Mouse (Mus musculus) heart, postnatal 10 days (tissue): ENCODE data around the gene Rexo1. TPM values are rescaled to one million over a fixed set of nuclear protein-coding genes. Genes with fewer than 3 reads are reported as not detected.

Experiments used
- DNase-seq, 2 experiments: peaks; one replicate each; pipeline ENCODE4 v3.0.0; 2021
- intact Hi-C: fragments of 180-260 bp; cut with DNase I; formaldehyde crosslinking; loops from one replicate; pipeline ENCODE4 v1.15.1; 2025
- total RNA-seq, 2 experiments: library from RNA; stranded (reverse); gene quantifications; 2 replicates each; pipeline ENCODE4 v1.2.3; 2021

Gene Rexo1
- total RNA-seq, 2 experiments from 2014 or later, result 20.3 to 21.5 TPM

DNA sequence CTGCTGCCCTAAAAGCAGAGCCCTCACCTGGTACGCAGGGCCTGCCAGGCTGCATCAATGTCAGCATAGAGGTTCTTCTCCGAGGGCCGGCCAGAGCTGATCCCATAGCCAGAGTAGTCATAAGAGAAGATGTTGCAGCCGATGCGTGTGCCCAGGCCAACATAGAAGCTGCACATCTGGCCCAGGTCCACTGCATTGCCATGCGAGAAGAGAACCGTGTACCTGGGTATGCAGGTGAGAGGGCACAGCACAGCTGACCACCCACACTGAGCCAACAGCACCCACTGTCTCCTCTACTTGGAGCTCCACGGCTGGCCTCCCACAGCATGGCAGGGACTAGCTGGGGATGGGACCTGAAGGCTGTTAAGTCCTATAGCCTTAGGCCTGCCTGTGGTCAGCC is 24.2 kb upstream of the Rexo1 start:
- DNase-seq, result no peak
- intact Hi-C loops, result no loop called here

DNA sequence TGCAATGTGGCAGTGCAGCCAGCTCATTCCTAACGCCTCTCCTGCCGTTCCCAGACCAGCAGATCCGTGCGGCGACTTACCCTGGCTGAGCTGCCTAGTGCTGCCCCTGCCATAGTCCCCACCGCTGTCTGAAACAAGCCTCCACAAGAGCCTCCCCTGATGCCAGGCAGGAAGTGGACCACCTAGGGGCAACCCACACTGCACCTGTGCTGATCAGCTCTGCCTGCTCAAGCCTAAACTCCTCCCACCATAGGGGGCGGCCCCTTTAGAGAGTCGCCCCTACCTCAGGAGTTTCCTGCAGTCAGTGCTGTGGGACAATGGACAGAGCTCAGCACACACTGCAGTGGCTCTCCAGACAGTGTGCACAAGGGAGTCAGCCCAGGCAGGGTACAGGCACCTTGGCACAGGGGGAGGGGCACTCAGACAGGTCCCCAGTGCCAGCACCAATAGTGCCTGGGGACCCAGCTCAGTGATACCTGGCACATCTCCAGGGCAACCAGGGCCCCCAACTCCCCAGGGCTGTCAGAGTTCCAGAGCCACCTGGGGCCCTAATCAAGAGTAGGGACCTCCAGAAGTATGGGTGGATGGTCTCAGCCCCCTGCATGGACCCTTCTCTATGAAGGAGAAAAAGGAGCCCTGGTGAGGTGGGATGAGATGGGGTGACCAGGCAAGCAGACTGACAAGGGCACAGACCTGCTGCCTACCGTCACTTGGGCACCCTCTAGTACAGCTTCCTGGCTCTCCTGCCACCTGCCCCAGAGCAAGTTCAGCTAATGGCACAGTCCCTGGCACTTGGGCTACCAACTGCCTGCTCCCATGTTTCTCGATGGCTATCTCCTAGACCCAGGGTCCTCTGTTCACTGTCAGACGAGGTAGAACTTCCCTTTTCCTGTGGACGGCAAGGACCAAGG is 23.5 kb upstream of the Rexo1 start:
- intact Hi-C loops, result no loop called here
- no peak for DNase-seq

DNA sequence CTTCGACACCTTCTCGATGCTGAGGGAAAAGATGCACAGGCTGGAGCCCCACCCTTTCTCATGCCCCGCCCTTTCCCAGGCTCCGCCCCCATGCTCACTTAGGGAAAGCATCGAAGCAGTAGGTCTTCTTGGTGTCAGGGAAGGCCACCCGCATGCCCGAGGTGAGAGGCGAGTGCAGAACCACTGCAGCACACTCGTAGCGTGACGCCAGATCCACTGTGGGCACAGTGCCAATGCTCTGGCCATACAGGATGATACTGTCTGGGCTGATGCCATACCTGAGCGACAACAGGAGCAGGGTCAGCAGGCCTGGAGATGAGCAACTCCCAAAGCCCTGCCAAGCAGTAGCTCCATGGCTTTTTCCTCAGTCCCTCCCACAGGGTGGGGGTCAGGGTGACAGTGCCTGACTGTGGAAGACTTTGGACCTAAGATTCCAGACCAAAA is 22.7 kb upstream of the Rexo1 start:
- peak in 1 of 2 experiments; percentile 41 for DNase-seq

DNA sequence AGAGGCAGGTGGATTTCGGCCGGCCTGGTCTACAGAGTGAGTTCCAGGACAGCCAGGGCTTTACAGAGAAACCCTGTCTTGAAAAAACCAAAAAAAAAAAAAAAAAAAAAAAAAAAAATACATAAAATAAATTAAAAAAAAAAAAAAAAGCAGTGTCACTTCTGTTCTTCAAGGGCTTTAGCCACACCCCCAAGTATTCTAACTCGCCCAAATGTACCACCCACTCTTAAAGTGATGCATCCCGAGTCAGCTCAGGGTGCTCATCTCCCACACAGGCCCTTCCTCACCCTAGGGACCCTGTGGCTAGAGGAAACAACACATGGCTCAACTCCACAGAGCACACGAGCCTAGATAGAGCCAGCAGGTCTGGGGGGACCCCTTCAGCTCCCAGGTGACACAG is 21.7 kb upstream of the Rexo1 start:
- DNase-seq, result no peak
- intact Hi-C loops, result no loop called here

More for the DNA sequence above, 22.7 kb upstream of the Rexo1 start:
- intact Hi-C loops, result no loop called here

DNA sequence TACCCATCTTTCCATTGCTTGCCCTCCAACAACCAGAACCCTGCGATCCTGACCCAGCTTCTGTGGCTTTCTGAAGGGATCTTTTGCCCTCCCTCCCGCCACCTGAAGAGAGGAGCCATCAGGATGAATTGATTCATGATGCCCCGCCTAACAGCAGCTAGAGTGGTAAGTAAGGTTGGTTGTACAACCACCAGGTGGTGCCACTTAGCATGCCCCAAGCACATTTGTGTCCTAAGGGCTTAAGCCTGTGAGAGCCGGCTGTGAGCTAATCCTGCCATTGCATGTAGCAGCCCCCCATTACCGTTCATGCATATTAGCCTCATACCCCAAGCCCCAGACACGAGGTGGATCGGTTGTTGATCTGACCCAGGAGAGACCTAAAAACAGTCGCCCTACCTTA is 17.6 kb upstream of the Rexo1 start:
- peak; percentile 73 for DNase-seq
- intact Hi-C loops, result loop anchor here (2.0 kb wide), 3 partner anchors 32 to 76 kb away; partner anchors contain the start of gene Csnk1g2

DNA sequence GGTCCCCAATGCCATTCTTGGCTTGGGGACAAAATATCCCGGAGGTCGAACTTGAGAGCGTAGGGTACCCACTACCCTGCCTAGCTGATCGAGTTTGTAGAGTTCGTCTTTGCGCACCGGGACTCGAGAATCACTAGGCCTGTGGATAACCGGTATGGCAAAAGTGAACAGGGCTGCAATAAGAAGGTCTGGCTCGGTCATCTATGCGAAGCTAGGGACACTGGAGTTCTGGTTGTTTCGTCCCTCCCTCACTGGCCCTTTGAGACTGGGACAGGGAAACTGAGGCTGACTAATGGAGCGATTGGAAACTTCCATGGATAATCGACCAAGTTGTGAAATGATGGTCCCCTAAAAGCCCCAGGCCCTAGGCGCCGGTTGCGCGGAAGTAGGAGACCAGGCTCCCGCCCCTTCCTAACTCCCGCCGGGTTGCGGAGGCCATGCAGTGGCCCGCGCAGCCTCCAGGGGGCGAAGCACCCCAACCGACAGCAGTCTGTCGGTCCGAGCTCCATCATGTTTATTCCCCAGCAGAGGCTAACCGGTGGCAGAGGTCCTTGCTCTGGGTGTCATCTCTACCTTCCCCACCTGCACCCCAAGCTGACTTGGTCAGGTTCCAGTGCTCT is 16.9 kb upstream of the Rexo1 start:
- peak; percentile 89 to 92 for DNase-seq
- intact Hi-C loops, result loop anchor here (2.0 kb wide), 3 partner anchors 33 to 77 kb away; partner anchors contain the start of gene Csnk1g2

DNA sequence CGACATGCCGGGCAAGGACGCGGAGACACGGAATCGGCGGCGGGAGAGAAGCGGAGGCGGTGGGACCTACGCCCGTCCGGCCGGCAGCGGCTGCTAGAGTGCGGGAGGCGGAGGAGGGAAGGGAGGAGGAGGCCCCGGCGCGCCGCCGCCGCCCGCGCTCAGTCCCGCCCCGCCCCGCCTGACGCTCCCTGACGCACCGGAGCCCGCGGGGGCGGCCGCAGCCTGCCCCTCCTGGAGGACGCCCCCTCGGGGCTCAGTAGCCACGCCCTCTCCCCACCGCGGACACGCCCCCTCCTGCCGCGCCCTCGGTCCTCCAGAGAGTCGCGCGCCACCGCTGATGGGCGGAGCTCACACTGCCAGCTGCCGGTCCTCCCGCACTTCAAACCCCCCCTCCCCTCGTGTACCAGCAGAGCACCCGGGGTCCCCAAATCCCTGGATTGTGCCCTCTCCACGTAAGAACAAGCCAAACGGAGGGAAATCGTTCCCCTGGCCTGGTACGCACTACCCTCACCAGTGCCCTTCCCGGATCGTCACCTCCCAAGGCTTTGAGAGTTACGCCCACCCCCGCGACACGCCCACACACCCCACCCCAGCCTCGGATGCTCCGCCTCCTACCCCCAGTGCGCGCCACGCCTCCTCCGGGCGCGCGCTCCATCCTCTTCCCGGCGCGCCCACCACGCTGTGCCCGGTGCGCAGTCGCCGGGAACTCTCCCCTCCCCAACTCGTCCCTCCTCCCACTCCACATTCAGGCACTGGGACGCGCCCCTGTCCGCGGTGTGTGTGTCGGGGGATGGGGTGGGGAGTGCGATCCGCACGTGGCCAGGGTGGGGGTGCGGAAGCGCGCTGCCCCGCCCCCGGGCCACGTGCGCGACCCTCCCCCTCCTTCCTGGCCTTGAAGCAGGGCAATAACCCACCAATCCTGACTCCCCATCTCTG is 16.1 kb upstream of the Rexo1 start, which contains the start of gene Klf16:
Gene Klf16 (minus strand): TSS at position 127 of the 936 bp plus-strand sequence.
- intact Hi-C loops, result loop anchor here (2.0 kb wide), 3 partner anchors 33 to 77 kb away; partner anchors contain the start of gene Csnk1g2

DNA sequence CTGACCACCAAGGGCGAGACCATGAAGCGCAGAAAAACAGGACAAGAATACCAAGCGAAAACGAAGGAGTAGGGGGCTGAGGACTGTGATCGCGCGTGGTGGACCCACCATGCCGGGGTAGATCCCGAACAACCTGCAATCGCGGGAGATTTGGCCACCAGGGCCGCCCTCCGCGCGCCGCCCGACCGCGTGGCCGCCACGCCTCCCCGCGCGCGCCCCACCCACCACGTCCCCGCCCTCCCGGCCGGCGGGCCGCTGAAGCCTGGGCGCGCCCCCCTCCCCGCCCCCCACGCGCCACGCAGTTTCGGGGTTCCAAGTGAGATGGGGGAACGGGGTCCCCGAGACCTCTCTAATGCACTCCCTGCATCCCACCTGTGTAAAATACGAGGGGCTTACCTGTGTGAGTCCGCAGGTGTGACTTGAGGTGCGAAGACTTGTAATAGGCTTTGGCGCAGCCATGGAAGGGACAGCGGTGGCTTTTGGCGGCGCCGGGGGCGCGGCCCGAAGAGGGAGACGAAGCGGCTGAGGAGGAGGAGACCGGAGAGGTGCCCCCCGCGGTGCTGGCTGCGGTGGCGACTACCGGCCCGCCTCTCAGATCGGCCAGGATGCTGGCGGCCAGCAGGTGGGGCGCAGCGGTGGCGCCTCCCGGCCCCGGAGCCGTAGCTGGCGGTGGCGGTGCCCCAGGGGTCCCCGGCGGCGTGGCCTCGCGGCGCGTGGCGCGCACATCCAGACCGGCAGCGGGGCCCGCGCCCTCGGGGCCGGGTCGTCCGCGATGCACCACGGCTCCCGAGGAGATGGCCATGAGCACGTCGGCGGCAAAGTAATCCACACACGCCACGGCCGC is 15.2 kb upstream of the Rexo1 start:
- intact Hi-C loops, result no loop called here
- DNase-seq, result peak; percentile 46 to 64

More for the DNA sequence above, 16.1 kb upstream of the Rexo1 start, which contains the start of gene Klf16:
- DNase-seq, result peak; percentile 98

DNA sequence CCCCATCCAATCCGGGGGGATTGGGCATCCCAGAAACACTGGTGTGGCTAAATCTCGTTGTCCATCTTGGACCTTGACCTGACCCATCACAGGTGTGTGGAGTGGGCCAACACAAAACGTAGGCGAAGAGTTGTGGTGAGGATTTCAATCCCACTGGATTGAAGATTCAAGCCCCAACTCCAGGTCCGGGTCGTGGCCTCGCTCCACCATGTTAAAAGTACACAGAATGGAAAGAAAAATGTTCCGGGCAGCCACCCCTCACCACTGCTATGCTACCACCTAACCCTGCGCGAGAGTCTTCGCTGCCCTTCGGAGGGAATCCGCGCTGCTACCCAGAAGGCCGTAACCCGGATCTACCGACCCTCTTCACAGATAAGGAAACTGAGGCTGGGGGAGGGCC is 14.6 kb upstream of the Rexo1 start:
- intact Hi-C loops, result no loop called here
- DNase-seq, result no peak

DNA sequence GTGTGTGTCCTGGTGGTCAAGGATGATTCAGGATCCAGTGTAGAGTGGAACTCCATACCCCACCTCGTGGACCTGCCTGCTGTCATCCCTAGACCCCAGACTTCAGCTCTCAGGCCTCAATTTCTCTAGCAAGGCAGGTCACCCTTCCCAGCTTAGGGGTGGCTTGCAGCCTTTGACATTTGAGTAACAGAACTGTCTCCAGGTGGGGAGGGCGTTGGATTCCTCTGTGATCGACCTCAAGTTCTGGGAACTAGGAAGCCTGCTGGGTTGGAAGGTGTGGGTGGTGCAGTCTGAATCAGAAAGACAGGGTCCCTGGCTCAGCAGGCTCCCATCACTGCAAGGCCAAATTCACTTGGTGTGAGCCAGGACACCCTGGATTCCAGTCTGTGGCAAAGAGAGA is 13.5 kb upstream of the Rexo1 start:
- DNase-seq, result no peak
- intact Hi-C loops, result no loop called here

DNA sequence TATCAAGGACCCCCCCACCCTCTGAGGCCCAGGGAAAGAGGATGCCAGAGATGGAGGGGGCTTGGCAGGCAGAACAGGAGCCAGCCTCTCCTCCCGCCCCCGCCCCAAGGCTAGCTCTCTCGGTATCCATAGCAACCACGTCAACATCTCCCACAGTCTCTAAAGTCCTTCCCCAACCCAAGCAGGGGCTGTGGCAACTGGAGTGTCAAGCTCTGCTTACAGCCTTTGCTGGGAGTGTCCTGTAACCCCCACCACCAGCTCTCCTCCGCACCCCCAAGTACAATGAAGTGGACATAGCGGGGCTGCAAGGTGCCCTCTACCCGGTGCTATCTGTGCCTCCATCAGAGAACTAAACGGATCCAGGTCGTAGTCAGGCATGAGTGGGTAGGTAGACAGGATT is 12.6 kb upstream of the Rexo1 start:
- intact Hi-C loops, result no loop called here

DNA sequence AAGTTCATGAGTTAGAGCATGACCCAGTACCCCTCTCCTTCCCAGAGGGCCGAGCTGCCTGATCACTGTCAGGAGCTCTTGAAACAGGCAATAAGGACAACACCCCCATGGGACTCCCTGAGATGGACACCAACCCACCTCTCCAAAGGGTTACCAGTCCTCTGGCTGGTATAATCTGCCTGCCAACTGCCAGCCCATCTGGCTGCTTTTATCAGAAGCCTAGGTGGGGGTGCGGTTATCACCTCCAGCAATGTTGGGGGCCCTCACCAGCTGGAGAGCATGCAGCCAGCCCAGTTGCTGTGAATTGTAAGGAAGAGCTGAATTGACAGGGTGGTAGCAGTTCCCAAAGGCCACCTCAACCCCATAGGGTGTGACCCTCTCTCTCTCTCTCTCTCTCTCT is 11.1 kb upstream of the Rexo1 start:
- intact Hi-C loops, result no loop called here
- no peak for DNase-seq

More for the DNA sequence above, 12.6 kb upstream of the Rexo1 start:
- no peak for DNase-seq

DNA sequence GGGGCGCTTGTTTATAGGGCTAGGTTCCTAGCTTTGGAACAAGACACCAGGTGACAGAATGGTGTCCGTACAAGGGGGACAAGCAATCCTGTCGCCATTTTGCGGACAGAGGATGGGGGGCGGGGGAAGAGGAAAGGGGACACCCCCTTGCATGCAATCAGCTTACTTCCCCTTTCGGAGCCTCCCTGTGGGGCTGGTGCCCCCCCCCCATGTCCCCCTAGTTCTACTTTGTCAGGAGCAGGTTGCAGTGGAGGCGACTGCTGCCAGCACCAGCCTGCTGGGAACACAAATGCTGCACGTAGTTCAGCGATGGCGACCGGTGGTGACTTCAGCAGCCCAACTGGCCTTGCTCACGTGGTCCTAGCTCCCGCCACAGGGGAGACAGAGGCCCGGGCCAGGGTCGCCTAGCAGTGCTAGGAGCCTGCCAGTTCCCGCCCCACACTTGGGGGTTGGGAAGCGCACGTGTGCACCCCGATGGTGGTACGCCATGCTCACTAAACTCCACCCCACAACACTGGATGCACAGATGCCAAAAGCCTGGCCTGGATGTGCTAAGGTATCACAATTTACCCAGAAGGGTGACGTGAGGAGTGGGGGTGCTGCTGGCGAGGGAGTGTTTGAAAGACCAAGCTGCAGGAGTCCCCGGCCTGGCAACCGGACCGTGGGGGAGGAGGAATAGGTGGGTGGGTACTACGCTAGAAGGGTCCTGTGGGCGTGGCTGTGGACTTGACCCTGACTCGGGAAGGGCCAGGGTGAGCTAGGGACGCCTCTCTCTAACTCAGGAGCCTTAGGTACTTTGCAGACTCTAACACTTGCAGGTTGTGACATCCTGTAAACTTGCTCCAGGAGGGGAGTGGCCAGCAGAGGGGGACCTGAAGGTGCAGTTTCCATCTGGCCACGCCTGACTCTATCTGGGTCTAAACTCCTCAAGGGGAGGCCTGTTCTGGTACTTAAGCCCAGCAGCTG is 9.8 kb upstream of the Rexo1 start:
- intact Hi-C loops, result no loop called here
- no peak for DNase-seq

DNA sequence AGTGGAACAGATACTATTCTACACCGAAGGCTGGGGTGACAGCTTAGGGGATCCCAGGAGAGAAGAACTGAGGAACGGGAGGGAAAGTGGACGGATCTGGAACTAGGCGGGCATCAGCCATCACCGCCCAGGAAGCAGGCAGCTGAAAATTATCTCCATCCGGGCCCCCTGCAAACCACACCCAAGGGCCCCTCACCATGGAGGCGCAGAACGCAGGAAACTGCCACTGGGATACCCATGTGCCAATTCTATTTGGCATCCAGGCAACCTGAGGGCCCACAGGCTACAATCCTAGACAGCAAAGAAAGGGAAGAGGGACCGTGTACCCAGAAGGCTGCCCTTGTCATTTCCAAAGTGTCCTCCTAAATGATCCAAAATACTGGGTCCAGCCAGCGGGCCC is 9.1 kb upstream of the Rexo1 start:
- intact Hi-C loops, result no loop called here
- no peak for DNase-seq

DNA sequence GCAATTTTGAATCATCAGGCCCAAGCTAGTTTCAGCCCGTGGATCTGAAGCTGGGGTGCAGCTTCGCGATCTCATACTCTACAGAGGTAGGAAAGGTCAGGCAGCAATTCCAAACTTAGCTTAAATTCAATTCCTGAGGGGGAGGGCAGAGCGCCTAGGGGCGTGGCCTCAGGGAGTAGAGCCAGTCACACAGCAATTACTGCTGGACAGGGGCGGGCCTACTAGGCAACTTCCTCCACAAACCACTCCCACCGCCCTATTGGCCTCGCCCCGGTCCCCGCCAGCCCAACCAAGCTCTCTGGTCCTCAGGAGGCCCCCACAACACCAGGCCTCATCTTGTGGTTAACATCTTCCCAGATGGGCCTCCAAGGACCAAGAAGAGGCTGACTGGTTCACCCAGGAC is 8.3 kb upstream of the Rexo1 start:
- peak; percentile 66 to 72 for DNase-seq
- intact Hi-C loops, result no loop called here

DNA sequence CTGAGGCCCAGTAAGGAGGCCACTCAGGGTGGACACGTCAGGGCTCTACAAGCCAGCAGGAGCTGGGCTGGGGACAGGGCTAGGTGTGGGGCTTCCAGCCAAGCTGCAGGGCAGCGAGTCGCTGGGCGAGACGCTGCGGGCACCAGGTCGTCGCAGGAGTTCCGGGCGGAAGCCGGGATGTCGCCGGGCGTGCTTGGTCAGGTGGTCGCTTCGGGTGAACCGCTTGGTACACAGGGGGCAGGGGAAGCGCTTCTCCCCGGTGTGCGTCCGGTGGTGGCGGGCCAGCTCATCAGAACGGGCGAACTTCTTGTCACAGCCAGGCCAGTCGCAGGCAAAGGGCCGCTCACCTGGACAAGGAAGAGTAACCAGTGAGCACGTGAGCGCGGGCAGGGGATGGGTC is 7.5 kb upstream of the Rexo1 start:
- no peak for DNase-seq
- intact Hi-C loops, result no loop called here

DNA sequence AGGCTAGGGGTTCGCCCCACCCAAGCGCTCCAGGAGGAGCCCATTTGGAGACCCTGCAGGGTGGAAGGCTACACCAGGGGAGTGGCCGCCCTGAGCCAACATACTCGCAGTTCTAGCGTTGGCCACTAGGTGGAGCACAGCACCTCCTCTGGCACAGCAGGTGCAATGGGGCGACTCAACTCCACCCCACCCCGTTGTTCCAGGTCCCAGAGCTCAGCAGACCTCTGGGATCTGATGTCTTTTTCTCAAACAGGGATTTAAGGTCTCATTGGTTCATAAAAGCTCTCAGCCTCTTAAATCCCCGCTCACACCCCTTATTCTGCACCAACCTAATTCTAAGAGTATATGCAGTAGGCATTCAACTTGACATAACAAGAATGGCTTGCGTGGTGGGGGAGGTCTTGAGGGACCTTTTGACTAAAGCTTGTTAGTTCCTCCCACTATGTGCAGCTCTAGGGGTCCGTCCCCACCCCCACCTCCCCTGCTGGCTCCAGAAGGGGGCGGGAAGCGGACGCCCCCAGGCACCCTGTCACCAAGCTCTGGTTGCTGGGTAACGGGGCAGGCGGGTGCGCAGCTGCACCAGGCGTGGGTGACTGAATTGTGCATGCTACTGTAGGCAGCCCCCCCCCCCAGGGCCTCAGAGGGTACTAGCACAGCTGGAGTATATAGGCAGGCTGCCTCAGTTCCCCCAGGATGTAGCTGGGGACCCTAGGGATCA is 5.2 kb upstream of the Rexo1 start:
- intact Hi-C loops, result loop anchor here (1.0 kb wide), 1 partner anchor 123 kb away; no protein-coding TSS in a partner anchor

DNA sequence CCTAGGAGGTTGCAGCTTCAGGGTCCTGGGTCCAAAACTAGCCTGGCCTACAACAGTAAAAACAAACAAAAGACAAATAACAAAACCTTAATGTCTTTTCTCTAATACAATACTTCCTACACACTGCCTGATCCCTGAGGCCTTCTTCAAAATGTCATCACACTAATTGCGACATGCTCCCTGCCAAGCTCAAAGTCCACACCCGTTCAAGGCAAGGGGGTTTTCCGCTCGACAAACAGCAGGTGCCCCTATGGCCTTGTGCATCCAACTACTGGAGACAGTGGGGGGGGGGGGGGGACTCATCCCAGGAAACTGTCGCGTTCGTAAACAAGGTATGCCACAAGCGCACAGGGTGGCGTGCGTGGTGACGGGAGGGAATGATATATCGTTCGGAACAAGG is 739 bp downstream of the Rexo1 start:
- DNase-seq, result no peak
- intact Hi-C loops, result no loop called here

More for the DNA sequence above, 5.2 kb upstream of the Rexo1 start:
- DNase-seq, result peak; percentile 84 to 92
